Mouse (Mus musculus) brain, embryonic 14.5 days (tissue): ENCODE data around the gene Vps13c.

Experiments used
- CTCF ChIP-seq: fragments of 200-500 bp; IDR thresholded peaks from 2 replicates; pipeline ENCODE4 v1.5.1; 2012; ENCODE audit warnings: inconsistent platforms, mild to moderate bottlenecking, moderate library complexity, borderline replicate concordance; ENCODE audit not compliant: insufficient read depth, insufficient read length; ENCODE audit errors: extremely low read depth
- POLR2A ChIP-seq: fragments of 200-500 bp; IDR thresholded peaks from 2 replicates; pipeline ENCODE4 v1.6.1; 2012; ENCODE audit warnings: mild to moderate bottlenecking, inconsistent platforms, borderline replicate concordance; ENCODE audit not compliant: poor library complexity, insufficient read depth, insufficient read length, severe bottlenecking; ENCODE audit errors: extremely low read depth

- TF ChIP-seq POLR2A (no peak), CTCF (no peak; the same call in 1 of the 2 replicates)
These were observed 5.9 kb downstream of the Vps13c start for GRCm38 (mm10) chr9:67846089-67846488.
